Mouse (Mus musculus) midbrain, embryonic 14.5 days (tissue): ENCODE data around the gene Synrg. TPM values are rescaled to one million over a fixed set of nuclear protein-coding genes. Genes with fewer than 3 reads are reported as not detected.

Source experiments
- ATAC-seq: fragments of 200-750 bp; cut with Nextera tagmentation; 2 replicates; pipeline ENCODE4 v1.8.0; 2017; ENCODE audit warnings: moderate number of reproducible peaks, moderate library complexity; ENCODE audit not compliant: low FRiP score, low TSS enrichment
- DNase-seq: peaks from one replicate; pipeline ENCODE4 v3.0.0-alpha.2; 2015
- H3K27ac ChIP-seq: fragments of 300-500 bp; sonication (generic); replicated peaks from 2 replicates; pipeline ENCODE4 v1.5.1; 2014; ENCODE audit warnings: mild to moderate bottlenecking, low read depth, low read length, moderate library complexity
- H3K27me3 ChIP-seq: fragments of 300-500 bp; sonication (generic); 2 replicates; pipeline ENCODE4 v1.6.1; 2014; ENCODE audit warnings: low read length, control low read depth, mixed read lengths; ENCODE audit not compliant: control insufficient read depth, insufficient read depth
- H3K36me3 ChIP-seq: fragments of 300-500 bp; sonication (generic); 2 replicates; pipeline ENCODE4 v1.6.1; 2014; ENCODE audit warnings: low read length, control low read depth; ENCODE audit not compliant: control insufficient read depth, insufficient read depth
- H3K4me1 ChIP-seq: fragments of 300-500 bp; sonication (generic); 2 replicates; pipeline ENCODE4 v1.6.1; 2014; ENCODE audit warnings: mild to moderate bottlenecking, antibody characterized with exemption, low read length, control low read depth; ENCODE audit not compliant: control insufficient read depth, insufficient read depth
- H3K4me2 ChIP-seq: fragments of 300-500 bp; sonication (generic); 2 replicates; pipeline ENCODE4 v1.6.1; 2014; ENCODE audit warnings: mild to moderate bottlenecking, low read length, moderate library complexity
- H3K4me3 ChIP-seq: fragments of 300-500 bp; sonication (generic); replicated peaks from 2 replicates; pipeline ENCODE4 v1.5.1; 2014; ENCODE audit warnings: low read depth, low read length
- H3K9ac ChIP-seq: fragments of 300-500 bp; sonication (generic); replicated peaks from 2 replicates; pipeline ENCODE4 v1.6.1; 2014; ENCODE audit warnings: mild to moderate bottlenecking, low read length, moderate library complexity
- H3K9me3 ChIP-seq: fragments of 300-500 bp; sonication (generic); 2 replicates; pipeline ENCODE4 v1.6.1; 2016; ENCODE audit warnings: low read length, control low read depth, mixed read lengths; ENCODE audit not compliant: control insufficient read depth
- WGBS: fragments of 180-500 bp; shearing (Covaris S2); extraction: QIAGEN DNeasy Blood & Tissue Kit; methylation state at CpG from one replicate; pipeline ENCODE4 v1.1.7; 2014; 5-methylcytosine and 5-hydroxymethylcytosine counted together
- polyA plus RNA-seq: library from polyadenylated mRNA; unstranded; fragments of >200 nt; fragmentation: Nextera tagmentation; extraction: Ambion mirVana; gene quantifications from 2 replicates; pipeline ENCODE4 v1.2.1, GENCODE M21; 2014

Gene Synrg
- polyA plus RNA-seq, 1 experiment from 2014 or later = 34.2 TPM

DNA sequence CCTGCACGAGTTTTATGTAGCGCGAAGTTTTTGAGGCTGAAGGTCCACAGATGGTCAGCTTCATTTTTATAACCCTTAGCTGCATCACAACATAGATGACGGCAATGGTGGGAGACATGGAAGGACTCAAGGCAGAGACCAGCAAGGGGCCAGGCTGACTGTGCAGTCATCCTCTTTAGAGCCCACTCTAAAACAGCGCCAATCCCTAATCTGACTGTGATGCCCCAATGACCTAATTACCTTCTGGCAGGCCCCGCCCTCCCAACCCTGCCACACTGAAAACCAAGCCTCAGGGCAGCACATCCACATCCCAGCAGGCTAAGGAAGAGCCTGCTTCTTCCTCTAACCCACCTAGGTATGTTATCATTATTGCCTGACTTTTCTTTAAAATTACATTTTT lies 96.4 kb downstream of the Synrg start:
- no peak overlapping the region for H3K27ac ChIP-seq
- H3K9me3 ChIP-seq = no peaks in the 10 kb centered on the region
- no peaks in the 10 kb centered on the region for H3K36me3 ChIP-seq
- no peak overlapping the region for H3K9ac ChIP-seq
- ATAC-seq (no peak), DNase-seq (no peak)
- no peaks in the 10 kb centered on the region for H3K4me1 ChIP-seq
- H3K4me3 ChIP-seq = no peak overlapping the region
- peaks cover 3% of the 10 kb centered on the region; the same call in 1 of the 2 replicates for H3K27me3 ChIP-seq
- no peak overlapping the region for H3K4me2 ChIP-seq
- WGBS = 83% methylated on average over 6 of the region's 6 CpGs

- Histone ChIP-seq H3K4me1 (no peaks in the 10 kb centered on the region), H3K9me3 (no peaks in the 10 kb centered on the region), H3K27me3 (peaks cover 11% of the 10 kb centered on the region; the same call in 1 of the 2 replicates), H3K4me3 (no peak overlapping the region), H3K36me3 (no peaks in the 10 kb centered on the region), H3K9ac (no peak overlapping the region), H3K27ac (no peak overlapping the region), H3K4me2 (no peak overlapping the region)
- no peak for ATAC-seq
- 93% methylated on average over 2 of the region's 2 CpGs for WGBS
- DNase-seq = no peak
Observed at GRCm38 (mm10) chr11:84061881-84062280, 97.7 kb downstream of the Synrg start.

- Histone ChIP-seq H3K36me3 (no peaks in the 10 kb centered on the region), H3K4me2 (no peak overlapping the region), H3K4me3 (no peak overlapping the region), H3K9ac (no peak overlapping the region), H3K27me3 (peaks cover 20% of the 10 kb centered on the region), H3K9me3 (no peaks in the 10 kb centered on the region), H3K27ac (no peak overlapping the region), H3K4me1 (peaks cover 9% of the 10 kb centered on the region; the same call in 1 of the 2 replicates)
- DNase-seq (no peak), ATAC-seq (no peak)
- WGBS = 63% methylated on average over 2 of the region's 2 CpGs
Observed at GRCm38 (mm10) chr11:84062805-84063204, 98.6 kb downstream of the Synrg start.

- Histone ChIP-seq H3K9ac (no peak overlapping the region), H3K36me3 (no peaks in the 10 kb centered on the region), H3K27me3 (peaks cover 23% of the 10 kb centered on the region), H3K27ac (no peak overlapping the region), H3K4me2 (no peak overlapping the region), H3K4me3 (no peak overlapping the region), H3K9me3 (no peaks in the 10 kb centered on the region), H3K4me1 (peaks cover 9% of the 10 kb centered on the region; the same call in 1 of the 2 replicates)
- DNase-seq = no peak
- WGBS = 89% methylated on average over 3 of the region's 3 CpGs
- ATAC-seq = no peak
Observed at GRCm38 (mm10) chr11:84063631-84064209, 99.5 kb downstream of the Synrg start.

- H3K4me2 ChIP-seq = peak overlapping the region; percentile 9; the same call in 1 of the 2 replicates
- ATAC-seq (no peak), DNase-seq (peak; percentile 64)
- no peaks in the 10 kb centered on the region for H3K36me3 ChIP-seq
- H3K27ac ChIP-seq = no peak overlapping the region
- no peak overlapping the region for H3K9ac ChIP-seq
- H3K4me1 ChIP-seq = peaks cover 9% of the 10 kb centered on the region; the same call in 1 of the 2 replicates
- 10% methylated on average over 11 of the region's 11 CpGs for WGBS
- H3K4me3 ChIP-seq = no peak overlapping the region
- H3K9me3 ChIP-seq = no peaks in the 10 kb centered on the region
- H3K27me3 ChIP-seq = peaks cover 36% of the 10 kb centered on the region
Observed at GRCm38 (mm10) chr11:84066071-84066481, 101.8 kb downstream of the Synrg start.

GRCm38 (mm10) chr11:84066927-84067645 lies 102.9 kb downstream of the Synrg start:
- no peaks in the 10 kb centered on the region for H3K36me3 ChIP-seq
- peak overlapping the region; percentile 94 for H3K4me2 ChIP-seq
- H3K4me1 ChIP-seq = peaks cover 9% of the 10 kb centered on the region; the same call in 1 of the 2 replicates
- no peak overlapping the region for H3K9ac ChIP-seq
- H3K4me3 ChIP-seq = peak overlapping the region; percentile 64
- H3K27me3 ChIP-seq = peaks cover 36% of the 10 kb centered on the region
- no peak overlapping the region for H3K27ac ChIP-seq
- no peaks in the 10 kb centered on the region for H3K9me3 ChIP-seq
- ATAC-seq = no peak
- 6% methylated on average over 18 of the region's 18 CpGs for WGBS
- DNase-seq = peak; percentile 32

DNA sequence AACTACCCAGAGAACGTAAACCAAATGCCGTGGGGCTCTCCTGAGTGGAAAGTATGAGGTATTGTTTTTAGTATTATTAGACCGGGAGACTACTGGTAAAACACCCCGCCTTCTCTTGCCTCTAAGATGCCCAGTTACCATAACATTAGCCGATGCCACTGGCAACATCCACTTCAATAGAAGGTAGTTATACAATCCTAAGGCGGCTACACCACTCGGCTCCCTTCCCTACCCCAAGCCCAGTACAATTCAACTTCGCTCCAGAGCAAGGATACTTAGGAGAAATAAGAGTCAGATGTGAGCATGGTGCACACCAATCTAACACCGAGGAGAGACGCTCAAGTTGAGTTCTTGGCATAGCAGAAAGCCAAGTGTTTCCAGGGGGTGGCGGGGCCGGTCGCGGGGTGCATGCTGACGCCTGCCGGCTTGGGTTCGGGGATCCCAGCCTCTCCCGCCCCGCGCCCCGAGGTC lies 103.5 kb downstream of the Synrg start:
- Histone ChIP-seq H3K27ac (no peak overlapping the region), H3K4me3 (peak overlapping the region; percentile 64), H3K9me3 (no peaks in the 10 kb centered on the region), H3K27me3 (peaks cover 36% of the 10 kb centered on the region), H3K4me1 (peaks cover 9% of the 10 kb centered on the region; the same call in 1 of the 2 replicates), H3K36me3 (no peaks in the 10 kb centered on the region), H3K9ac (peak overlapping the region; percentile 62), H3K4me2 (peak overlapping the region; percentile 94)
- ATAC-seq (no peak), DNase-seq (no peak)
- WGBS = 1% methylated on average over 21 of the region's 21 CpGs

- H3K27ac ChIP-seq = no peak overlapping the region
- H3K27me3 ChIP-seq = peaks cover 36% of the 10 kb centered on the region
- peak overlapping the region; percentile 64 for H3K4me3 ChIP-seq
- no peaks in the 10 kb centered on the region for H3K9me3 ChIP-seq
- ATAC-seq (peak; percentile 57; the same call in 1 of the 2 replicates), DNase-seq (peak; percentile 87)
- H3K9ac ChIP-seq = peak overlapping the region; percentile 62
- H3K4me2 ChIP-seq = peak overlapping the region; percentile 94
- peaks cover 9% of the 10 kb centered on the region; the same call in 1 of the 2 replicates for H3K4me1 ChIP-seq
- no peaks in the 10 kb centered on the region for H3K36me3 ChIP-seq
- 3% methylated on average over 61 of the region's 63 CpGs for WGBS
Observed at GRCm38 (mm10) chr11:84068191-84069033, 104.2 kb downstream of the Synrg start.
